ENCODE assay signal across 8 mouse cellular contexts in genomic region chr7:16869497-16869896, GRCm38 (mm10). TPM values are rescaled to one million over a fixed set of nuclear protein-coding genes. Genes with fewer than 3 reads are reported as not detected.
DNase-seq lines count a peak whose midpoint lies in the region; ATAC-seq lines count a peak whose summit lies in the region.

No protein-coding gene starts in this region.

- no peak for DNase-seq in kidney, postnatal 36 days
- DNase-seq in cerebellum, postnatal 14 days: peak; percentile 92 to 94
- peak; percentile 90 to 94 for DNase-seq in frontal cortex, postnatal 36 days (ENCODE audit: low spot score in 2 of 2)
- peak; percentile 92 to 98 for DNase-seq in left cerebral cortex, postnatal 14 days (ENCODE audit: low spot score in 2 of 2)
- no peak for DNase-seq in lung, postnatal 14 days

- no peaks in the 10 kb centered on the region for H3K27me3 ChIP-seq in kidney, embryonic 16.5 days (ENCODE audit: insufficient read depth, low read length)
- H3K27me3 ChIP-seq in neural tube, embryonic 12.5 days (replicated peaks): no peaks in the 10 kb centered on the region

- H3K36me3 ChIP-seq in kidney, embryonic 16.5 days (ENCODE audit: insufficient read depth, low read length): peaks cover 27% of the 10 kb centered on the region; the same call in 1 of the 2 replicates
- peaks cover 28% of the 10 kb centered on the region for H3K36me3 ChIP-seq in neural tube, embryonic 12.5 days

- peak overlapping the region; percentile 47 for H3K4me2 ChIP-seq in kidney, embryonic 16.5 days (replicated peaks; ENCODE audit: low read depth, low read length)
- peak overlapping the region; percentile 51 for H3K4me2 ChIP-seq in neural tube, embryonic 12.5 days (replicated peaks)

- H3K27ac ChIP-seq in kidney, embryonic 16.5 days (ENCODE audit: low read length): no peak overlapping the region
- 0 out of 2 replicates have a peak overlapping the region, but pooled peaks have one; percentile 8 for H3K27ac ChIP-seq in neural tube, embryonic 12.5 days

- ATAC-seq in kidney, embryonic 16.5 days (ENCODE audit: low FRiP score, low TSS enrichment): peak; percentile 96
- peak; percentile 93 for ATAC-seq in neural tube, embryonic 12.5 days (ENCODE audit: low FRiP score, low read depth)
- ATAC-seq in inflammation-experienced regulatory T-cells, adult 6 months: no peak

- WGBS in kidney, embryonic 16.5 days: 16% methylated on average over 16 of the region's 16 CpGs
- WGBS in neural tube, embryonic 12.5 days: 10% methylated on average over 16 of the region's 16 CpGs

- no peaks in the 10 kb centered on the region for H3K9me3 ChIP-seq in kidney, embryonic 16.5 days (ENCODE audit: low read length)
- no peaks in the 10 kb centered on the region for H3K9me3 ChIP-seq in neural tube, embryonic 12.5 days

- peak overlapping the region; percentile 22; the same call in 1 of the 2 replicates for H3K9ac ChIP-seq in kidney, embryonic 16.5 days (replicated peaks; ENCODE audit: low read length)
- peak overlapping the region; percentile 33; the same call in 1 of the 2 replicates for H3K9ac ChIP-seq in neural tube, embryonic 12.5 days

- no peaks in the 10 kb centered on the region; the same call in 1 of the 2 replicates for H3K4me1 ChIP-seq in kidney, embryonic 16.5 days (ENCODE audit: insufficient read depth, low read length)
- peaks cover 10% of the 10 kb centered on the region; the same call in 1 of the 2 replicates for H3K4me1 ChIP-seq in neural tube, embryonic 12.5 days

- intact Hi-C loops in left cerebral cortex, postnatal 14 days (cut with DNase I): no loop called here

- peak overlapping the region; percentile 29 for H3K4me3 ChIP-seq in kidney, embryonic 16.5 days (ENCODE audit: low read length)
- peak overlapping the region; percentile 18; the same call in 1 of the 2 replicates for H3K4me3 ChIP-seq in neural tube, embryonic 12.5 days

RNA-seq across cellular contexts. Expression of gene Dact3, which starts 5.6 kb away (rescaled TPM):
- polyA plus RNA-seq in kidney, embryonic 16.5 days (2015; fragmentation: Nextera tagmentation; extraction: Ambion mirVana): 2.0 and 2.1 TPM in 2 replicates
- 100 to 1,000 TPM; 130 to 141 TPM for total RNA-seq in left cerebral cortex, postnatal 14 days (2021)
- polyA plus RNA-seq in neural tube, embryonic 12.5 days (2016; fragmentation: Nextera tagmentation; extraction: Ambion mirVana): 9.0 and 10.2 TPM in 2 replicates
- polyA plus RNA-seq in inflammation-experienced regulatory T-cells, adult 6 months (2017; shearing (Covaris generic)): not detected

RNA-seq across cellular contexts. Expression of gene Gng8, which starts 22.1 kb away (rescaled TPM):
- polyA plus RNA-seq in kidney, embryonic 16.5 days (2015; fragmentation: Nextera tagmentation; extraction: Ambion mirVana): 7.7 and 10.5 TPM in 2 replicates
- total RNA-seq in left cerebral cortex, postnatal 14 days (2021): 1 to 10 TPM; 1.2 to 1.5 TPM
- 8.4 and 9.6 TPM in 2 replicates for polyA plus RNA-seq in neural tube, embryonic 12.5 days (2016; fragmentation: Nextera tagmentation; extraction: Ambion mirVana)
- polyA plus RNA-seq in inflammation-experienced regulatory T-cells, adult 6 months (2017; shearing (Covaris generic)): not detected

RNA-seq across cellular contexts. Expression of gene Prkd2, which starts 26.8 kb away (rescaled TPM):
- polyA plus RNA-seq in kidney, embryonic 16.5 days (2015; fragmentation: Nextera tagmentation; extraction: Ambion mirVana): 16.2 and 17.8 TPM in 2 replicates
- 1 to 10 TPM; 9.0 to 9.3 TPM for total RNA-seq in left cerebral cortex, postnatal 14 days (2021)
- polyA plus RNA-seq in neural tube, embryonic 12.5 days (2016; fragmentation: Nextera tagmentation; extraction: Ambion mirVana): 9.5 and 10.4 TPM in 2 replicates
- polyA plus RNA-seq in inflammation-experienced regulatory T-cells, adult 6 months (2017; shearing (Covaris generic)): 10 to 100 TPM; 38.3 to 51.4 (median 47.1) TPM

RNA-seq across cellular contexts. Expression of gene Ptgir, which starts 36.8 kb away (rescaled TPM):
- 1.9 and 2.6 TPM in 2 replicates for polyA plus RNA-seq in kidney, embryonic 16.5 days (2015; fragmentation: Nextera tagmentation; extraction: Ambion mirVana)
- under 1 TPM in 1 of 2 experiments, not detected in 1; 0.11 TPM for total RNA-seq in left cerebral cortex, postnatal 14 days (2021)
- polyA plus RNA-seq in neural tube, embryonic 12.5 days (2016; fragmentation: Nextera tagmentation; extraction: Ambion mirVana): 1.5 and 3.0 TPM in 2 replicates
- 1 to 10 TPM; 4.3 to 8.2 (median 7.1) TPM for polyA plus RNA-seq in inflammation-experienced regulatory T-cells, adult 6 months (2017; shearing (Covaris generic))

RNA-seq across cellular contexts. Expression of gene Fkrp, which starts 53.0 kb away (rescaled TPM):
- 36.3 and 36.6 TPM in 2 replicates for polyA plus RNA-seq in kidney, embryonic 16.5 days (2015; fragmentation: Nextera tagmentation; extraction: Ambion mirVana)
- total RNA-seq in left cerebral cortex, postnatal 14 days (2021): 10 to 100 TPM; 50.3 to 57.2 TPM
- polyA plus RNA-seq in neural tube, embryonic 12.5 days (2016; fragmentation: Nextera tagmentation; extraction: Ambion mirVana): 35.7 and 36.2 TPM in 2 replicates
- 1 to 10 TPM; 5.7 to 9.6 (median 8.9) TPM for polyA plus RNA-seq in inflammation-experienced regulatory T-cells, adult 6 months (2017; shearing (Covaris generic))

Comparison
In these comparisons a context has a peak if more than half of its experiments do, and no peak if none do; other contexts are left out.
1. DNase-seq: peak in cerebellum, postnatal 14 days (2 of 2), frontal cortex, postnatal 36 days (2 of 2) and left cerebral cortex, postnatal 14 days (2 of 2); none in kidney, postnatal 36 days (0 of 2) and lung, postnatal 14 days (single experiment).